Mouse (Mus musculus) splenic B cell, adult 2 months (primary cell): ENCODE results near the gene Gm21732.
"Not testable (repeated sequence)": the region's sequence is repeated elsewhere in the genome, so short reads cannot be mapped to it uniquely, and the experiment has no call there.

ENCODE experiments used
- DNase-seq: peaks from one replicate; pipeline ENCODE4 v3.0.0-alpha.2; 2011; ENCODE audit warnings: low read depth, low spot score
- H3K27me3 ChIP-seq: 2 replicates; pipeline ENCODE4 v1.6.1; 2012; ENCODE audit warnings: mild to moderate bottlenecking, low read length, moderate library complexity, mixed read lengths; ENCODE audit not compliant: control insufficient read depth, poor library complexity, insufficient read depth, severe bottlenecking
- H3K36me3 ChIP-seq: 2 replicates; pipeline ENCODE4 v1.6.1; 2012; ENCODE audit warnings: mild to moderate bottlenecking, low read length, moderate library complexity, mixed read lengths; ENCODE audit not compliant: control insufficient read depth, poor library complexity, insufficient read depth, severe bottlenecking

The Gm21732 gene

GRCm38 (mm10) chrY:38575591-38575990 is at the start of gene Gm21732:
Gene Gm21732, minus strand, starts transcription at chrY:38575691.
- H3K27me3 ChIP-seq, DNase-seq, H3K36me3 ChIP-seq: not testable (repeated sequence)
